Mouse (Mus musculus) urinary bladder, postnatal 0 days (tissue): ENCODE results near the gene Iqca. TPM values are rescaled to one million over a fixed set of nuclear protein-coding genes. Genes with fewer than 3 reads are reported as not detected.

ENCODE experiments used
- polyA plus RNA-seq: library from polyadenylated mRNA; unstranded; fragments of >200 nt; fragmentation: Nextera tagmentation; extraction: Ambion mirVana; gene quantifications from 2 replicates; pipeline ENCODE4 v1.2.1, GENCODE M21; 2015

Gene Iqca
- not detected in 2 replicates for polyA plus RNA-seq

GRCm38 (mm10) chr1:90153099-90153744, at the start of gene Iqca:
TSS of gene Iqca (minus strand) at chr1:90153401.

GRCm38 (mm10) chr1:90014446-90014845, 138.8 kb downstream of the Iqca start, which contains the start of gene Asb18:
TSS of gene Asb18 (minus strand) at chr1:90014666.

Other genes with a start within 250 kb of the Iqca start
- 0.14 TPM in 1 of 2 replicates, not detected in the other for gene Gbx2, start 222.2 kb downstream of the Iqca start, polyA plus RNA-seq
- not detected in 2 replicates for gene Asb18, start 138.7 kb downstream of the Iqca start, polyA plus RNA-seq
- 22.2 TPM in 2 replicates for gene Ackr3, start 50.6 kb upstream of the Iqca start, polyA plus RNA-seq